Mouse (Mus musculus): Measurements from ENCODE around the gene Sox3. TPM values are rescaled to one million over a fixed set of nuclear protein-coding genes. Genes with fewer than 3 reads are reported as not detected.
A peak's percentile ranks its signal among the peaks of the same experiment; 100 is the strongest.

The Sox3 gene
- 2.4 TPM in 2 replicates for polyA plus RNA-seq (2012; rRNA removed)

DNA sequence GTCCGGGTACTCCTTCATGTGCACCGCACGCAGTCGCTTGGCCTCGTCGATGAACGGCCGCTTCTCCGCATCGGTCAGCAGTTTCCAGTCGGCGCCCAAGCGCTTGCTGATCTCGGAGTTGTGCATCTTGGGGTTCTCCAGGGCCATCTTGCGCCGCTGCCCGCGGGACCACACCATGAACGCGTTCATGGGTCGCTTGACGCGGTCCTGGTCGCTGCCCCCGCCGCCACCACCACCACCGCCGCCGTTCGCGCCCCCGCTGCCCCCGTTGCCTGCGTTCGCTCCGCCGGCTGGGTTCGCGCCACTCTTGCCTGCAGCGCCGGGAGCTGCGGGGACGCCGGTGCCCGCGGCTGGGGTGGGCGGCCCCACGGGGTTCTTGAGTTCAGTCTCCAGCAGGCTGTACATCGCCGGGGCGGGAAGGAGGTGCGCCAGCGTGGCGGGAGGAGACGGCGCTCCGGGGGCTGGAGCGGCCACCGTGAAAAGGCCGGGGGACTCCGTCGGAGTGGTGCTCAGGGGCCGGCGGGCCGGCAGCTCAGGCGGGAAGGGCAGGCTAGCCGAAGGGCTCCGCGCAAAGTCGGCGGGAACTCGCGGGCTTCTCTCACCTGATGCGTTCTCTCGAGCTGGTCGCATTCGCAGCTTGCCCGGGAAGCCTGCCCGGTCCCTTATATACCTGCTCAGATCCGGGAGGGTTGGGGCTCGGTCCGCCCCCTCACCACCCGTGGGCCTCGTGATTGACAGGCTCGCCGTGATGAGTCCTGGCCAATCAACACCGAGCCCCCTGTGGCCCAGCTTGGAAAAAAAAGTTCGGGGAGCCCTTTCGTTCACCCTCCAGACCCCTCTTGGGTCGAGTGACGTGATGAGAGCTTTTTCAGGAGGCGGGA is at the start of gene Sox3:
Gene Sox3, minus strand, starts transcription at position 630 of the 881 bp plus-strand sequence.
- TF ChIP-seq CTCF (IDR thresholded peaks at IDR 0.05; ENCODE audit: control insufficient read depth, insufficient read depth, insufficient replicate concordance, low read depth, low read length) (no peak), POLR2A (IDR thresholded peaks at IDR 0.05; ENCODE audit: control insufficient read depth, low read depth, low read length) (no peak)
- no peaks in the 10 kb centered on the region for H3K27me3 ChIP-seq (ENCODE audit: control insufficient read depth, insufficient read depth, low read length)
- H3K4me3 ChIP-seq (ENCODE audit: control insufficient read depth, low read depth, low read length): peak within 1 kb of the TSS; percentile 82
- no peaks in the 10 kb centered on the region for H3K36me3 ChIP-seq (ENCODE audit: control insufficient read depth, insufficient read depth, low read length)
- H3K27ac ChIP-seq (ENCODE audit: control insufficient read depth, insufficient read depth, low read depth, low read length): peak within 1 kb of the TSS; percentile 75
- peaks cover 10% of the 10 kb centered on the region for H3K4me1 ChIP-seq (ENCODE audit: control insufficient read depth, insufficient read depth, low read length)

DNA sequence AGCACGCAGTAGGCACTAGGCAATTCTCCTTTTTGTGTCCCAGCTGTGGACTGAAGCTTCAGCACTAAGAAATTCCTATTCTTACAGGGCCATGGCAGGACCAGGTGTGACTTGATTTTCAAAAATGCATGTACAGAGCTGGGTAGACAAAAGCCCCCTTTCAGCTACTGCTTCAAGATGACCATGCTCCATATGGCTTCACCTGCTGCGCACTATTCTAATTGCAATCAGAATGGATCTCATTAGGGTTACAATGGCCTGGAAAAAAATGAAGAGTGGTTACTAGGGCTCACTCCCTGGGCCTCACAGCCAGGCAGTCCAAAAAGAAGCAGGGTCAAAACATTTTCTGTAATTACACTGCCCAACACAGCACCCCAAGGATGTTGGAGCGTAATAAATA is 47.0 kb upstream of the Sox3 start:
- no peaks in the 10 kb centered on the region for H3K4me1 ChIP-seq (ENCODE audit: control insufficient read depth, insufficient read depth, low read length)
- no peaks in the 10 kb centered on the region for H3K36me3 ChIP-seq (ENCODE audit: control insufficient read depth, insufficient read depth, low read length)
- H3K27me3 ChIP-seq (ENCODE audit: control insufficient read depth, insufficient read depth, low read length): no peaks in the 10 kb centered on the region
- no peak for TF ChIP-seq CTCF (IDR thresholded peaks at IDR 0.05; ENCODE audit: control insufficient read depth, insufficient read depth, insufficient replicate concordance, low read depth, low read length)
- TF ChIP-seq POLR2A (IDR thresholded peaks at IDR 0.05; ENCODE audit: control insufficient read depth, low read depth, low read length): no peak
- H3K27ac ChIP-seq (ENCODE audit: control insufficient read depth, insufficient read depth, low read depth, low read length): no peak overlapping the region
- H3K4me3 ChIP-seq (ENCODE audit: control insufficient read depth, low read depth, low read length): no peak overlapping the region

DNA sequence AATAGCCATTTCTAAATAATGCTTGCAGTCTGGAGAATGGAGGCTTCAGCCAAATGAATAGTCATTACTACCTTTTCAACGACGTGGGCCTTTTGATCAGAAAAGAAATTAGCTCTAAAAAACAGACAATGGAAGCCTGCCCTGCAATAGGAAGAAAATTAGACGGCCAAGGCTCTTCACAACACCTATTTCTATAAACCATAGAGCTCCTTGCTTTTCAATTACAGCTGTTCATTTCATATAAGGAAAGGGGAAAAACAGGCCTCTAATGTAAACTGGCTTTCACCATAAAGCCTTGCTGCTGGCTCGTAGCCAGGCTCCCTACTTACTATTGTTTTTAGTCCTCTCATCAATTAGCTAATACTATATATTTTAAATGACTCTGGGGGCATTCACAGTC is 6.3 kb upstream of the Sox3 start:
- Histone ChIP-seq H3K36me3 (ENCODE audit: control insufficient read depth, insufficient read depth, low read length) (no peaks in the 10 kb centered on the region), H3K4me3 (ENCODE audit: control insufficient read depth, low read depth, low read length) (no peak overlapping the region), H3K27me3 (ENCODE audit: control insufficient read depth, insufficient read depth, low read length) (no peaks in the 10 kb centered on the region), H3K27ac (ENCODE audit: control insufficient read depth, insufficient read depth, low read depth, low read length) (no peak overlapping the region), H3K4me1 (ENCODE audit: control insufficient read depth, insufficient read depth, low read length) (peaks cover 8% of the 10 kb centered on the region)
- TF ChIP-seq CTCF (IDR thresholded peaks at IDR 0.05; ENCODE audit: control insufficient read depth, insufficient read depth, insufficient replicate concordance, low read depth, low read length) (no peak), POLR2A (IDR thresholded peaks at IDR 0.05; ENCODE audit: control insufficient read depth, low read depth, low read length) (no peak)

DNA sequence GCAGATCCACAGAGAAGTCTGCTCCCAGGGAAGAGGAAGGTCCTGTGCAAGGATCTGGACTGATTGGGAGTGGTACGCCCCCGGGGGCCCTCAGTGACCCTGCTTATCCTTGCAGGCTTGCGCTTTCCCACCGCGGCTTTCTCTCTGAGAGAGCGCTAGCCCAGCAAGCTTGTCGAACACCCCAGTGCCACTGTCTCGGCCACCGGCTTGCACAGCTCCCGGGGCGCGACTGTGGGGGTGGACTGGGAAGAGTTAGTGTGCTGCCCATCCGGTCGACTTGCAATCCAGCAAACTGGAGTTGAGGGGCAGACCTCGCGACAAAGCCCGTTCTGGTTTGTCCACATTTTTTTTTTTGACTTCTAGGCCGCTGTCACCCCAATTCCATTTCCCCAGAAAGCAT is 5.4 kb upstream of the Sox3 start:
- Histone ChIP-seq H3K27me3 (ENCODE audit: control insufficient read depth, insufficient read depth, low read length) (no peaks in the 10 kb centered on the region), H3K4me3 (ENCODE audit: control insufficient read depth, low read depth, low read length) (no peak overlapping the region), H3K27ac (ENCODE audit: control insufficient read depth, insufficient read depth, low read depth, low read length) (no peak overlapping the region), H3K4me1 (ENCODE audit: control insufficient read depth, insufficient read depth, low read length) (peaks cover 8% of the 10 kb centered on the region), H3K36me3 (ENCODE audit: control insufficient read depth, insufficient read depth, low read length) (no peaks in the 10 kb centered on the region)
- TF ChIP-seq CTCF (IDR thresholded peaks at IDR 0.05; ENCODE audit: control insufficient read depth, insufficient read depth, insufficient replicate concordance, low read depth, low read length) (no peak), POLR2A (IDR thresholded peaks at IDR 0.05; ENCODE audit: control insufficient read depth, low read depth, low read length) (no peak)

DNA sequence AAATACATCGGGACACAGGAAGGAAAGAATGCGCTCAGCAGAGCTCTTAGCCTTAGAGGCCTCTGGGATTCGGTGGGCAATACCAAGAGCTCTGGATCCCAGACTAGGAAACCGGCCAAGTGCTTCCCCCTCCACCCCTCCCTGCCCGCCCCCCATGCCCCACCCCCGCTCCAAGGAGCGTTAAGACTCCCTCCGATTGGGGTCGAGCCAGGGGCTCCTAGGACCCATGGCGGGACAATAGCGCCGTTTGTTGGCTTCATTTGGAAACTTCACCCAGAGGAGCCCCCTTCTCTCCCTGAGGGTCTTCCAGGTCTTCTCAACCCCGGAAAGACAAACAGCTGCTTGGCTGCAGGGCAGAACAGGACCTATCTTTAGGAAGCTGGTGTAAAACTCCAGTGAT is 3.1 kb upstream of the Sox3 start:
- Histone ChIP-seq H3K27me3 (ENCODE audit: control insufficient read depth, insufficient read depth, low read length) (no peaks in the 10 kb centered on the region), H3K36me3 (ENCODE audit: control insufficient read depth, insufficient read depth, low read length) (no peaks in the 10 kb centered on the region), H3K4me1 (ENCODE audit: control insufficient read depth, insufficient read depth, low read length) (peaks cover 8% of the 10 kb centered on the region), H3K4me3 (ENCODE audit: control insufficient read depth, low read depth, low read length) (0 out of 2 replicates have a peak overlapping the region, but pooled peaks have one; percentile 32), H3K27ac (ENCODE audit: control insufficient read depth, insufficient read depth, low read depth, low read length) (no peak overlapping the region; the same call in 1 of the 2 replicates)
- TF ChIP-seq CTCF (IDR thresholded peaks at IDR 0.05; ENCODE audit: control insufficient read depth, insufficient read depth, insufficient replicate concordance, low read depth, low read length) (no peak), POLR2A (IDR thresholded peaks at IDR 0.05; ENCODE audit: control insufficient read depth, low read depth, low read length) (no peak)

DNA sequence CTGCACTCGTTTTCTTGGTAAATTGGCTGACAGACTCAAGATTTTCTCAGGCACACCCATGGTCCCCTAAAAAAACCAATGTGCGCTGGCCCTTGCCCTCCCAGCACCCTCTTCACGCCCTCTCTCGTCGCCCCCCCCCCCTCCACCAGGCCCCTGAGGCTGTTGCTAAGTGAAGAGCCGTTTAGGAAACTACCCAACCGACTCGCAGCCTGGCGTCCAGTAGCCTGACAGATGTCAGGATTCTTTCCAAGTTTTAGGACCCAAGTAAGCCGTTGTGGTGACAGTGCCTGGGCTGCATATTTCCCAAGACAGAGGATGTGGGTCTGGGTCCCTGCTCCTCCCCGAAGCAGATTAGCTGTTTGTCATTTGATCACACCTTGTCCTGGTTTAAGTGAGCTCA is 2.2 kb upstream of the Sox3 start:
- Histone ChIP-seq H3K27me3 (ENCODE audit: control insufficient read depth, insufficient read depth, low read length) (no peaks in the 10 kb centered on the region), H3K4me3 (ENCODE audit: control insufficient read depth, low read depth, low read length) (peak overlapping the region; percentile 40)

DNA sequence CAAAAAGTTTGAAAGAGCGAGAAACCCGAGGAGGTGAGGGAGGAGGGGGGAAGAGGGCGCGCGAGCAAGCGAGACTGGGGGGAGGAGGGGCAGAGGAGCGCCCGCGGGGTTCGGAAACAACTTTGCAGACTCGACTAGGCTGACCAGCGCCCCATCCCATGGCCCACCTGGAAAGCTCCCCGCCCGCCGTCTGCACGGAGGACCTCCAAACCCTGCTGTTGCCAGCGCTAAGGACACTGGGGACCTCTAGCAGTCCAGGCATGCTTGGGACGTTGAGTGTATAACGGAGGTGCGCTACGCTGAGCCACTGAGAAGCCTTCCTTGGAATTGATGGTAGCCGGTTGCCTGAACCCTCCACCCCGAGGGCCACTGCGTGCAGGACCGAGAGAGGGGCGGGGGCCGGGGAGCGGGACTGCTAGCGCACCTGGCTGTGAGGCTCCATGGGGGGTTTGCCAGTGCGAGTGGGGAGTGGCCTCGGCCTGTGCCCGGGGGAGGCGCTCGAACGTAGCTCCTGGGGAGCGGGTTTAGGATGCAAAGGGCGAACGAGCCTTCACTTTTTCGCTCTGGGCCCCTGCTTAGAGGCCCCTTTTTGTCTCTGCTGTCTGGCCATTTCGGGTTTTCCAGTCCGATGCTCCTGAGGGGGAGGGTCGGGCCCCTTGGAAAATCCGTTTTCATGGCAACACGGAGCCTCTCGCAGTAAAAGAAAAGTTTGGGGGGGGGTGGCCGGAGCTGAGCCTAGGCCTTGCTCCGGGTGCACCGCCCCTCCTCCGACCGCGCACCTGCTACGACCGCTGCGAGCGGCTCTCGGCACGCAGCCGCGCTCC is 702 bp upstream of the Sox3 start:
- no peaks in the 10 kb centered on the region for H3K36me3 ChIP-seq (ENCODE audit: control insufficient read depth, insufficient read depth, low read length)
- no peak for TF ChIP-seq CTCF (IDR thresholded peaks at IDR 0.05; ENCODE audit: control insufficient read depth, insufficient read depth, insufficient replicate concordance, low read depth, low read length)
- TF ChIP-seq POLR2A (IDR thresholded peaks at IDR 0.05; ENCODE audit: control insufficient read depth, low read depth, low read length): no peak
- peaks cover 10% of the 10 kb centered on the region for H3K4me1 ChIP-seq (ENCODE audit: control insufficient read depth, insufficient read depth, low read length)
- H3K27me3 ChIP-seq (ENCODE audit: control insufficient read depth, insufficient read depth, low read length): no peaks in the 10 kb centered on the region
- peak overlapping the region; percentile 82 for H3K4me3 ChIP-seq (ENCODE audit: control insufficient read depth, low read depth, low read length)
- H3K27ac ChIP-seq (ENCODE audit: control insufficient read depth, insufficient read depth, low read depth, low read length): peak overlapping the region; percentile 75

More for the DNA sequence above, 2.2 kb upstream of the Sox3 start:
- no peak for TF ChIP-seq POLR2A (IDR thresholded peaks at IDR 0.05; ENCODE audit: control insufficient read depth, low read depth, low read length)
- TF ChIP-seq CTCF (IDR thresholded peaks at IDR 0.05; ENCODE audit: control insufficient read depth, insufficient read depth, insufficient replicate concordance, low read depth, low read length): no peak
- Histone ChIP-seq H3K27ac (ENCODE audit: control insufficient read depth, insufficient read depth, low read depth, low read length) (peak overlapping the region; percentile 83), H3K4me1 (ENCODE audit: control insufficient read depth, insufficient read depth, low read length) (peaks cover 10% of the 10 kb centered on the region), H3K36me3 (ENCODE audit: control insufficient read depth, insufficient read depth, low read length) (no peaks in the 10 kb centered on the region)

Data from testis, adult 2 months (tissue).